Mouse (Mus musculus): Measurements from ENCODE around the gene Olfr56. TPM values are rescaled to one million over a fixed set of nuclear protein-coding genes. Genes with fewer than 3 reads are reported as not detected.

Olfr56 gene
- polyA plus RNA-seq, 1 experiment from 2014 or later, result not detected

DNA sequence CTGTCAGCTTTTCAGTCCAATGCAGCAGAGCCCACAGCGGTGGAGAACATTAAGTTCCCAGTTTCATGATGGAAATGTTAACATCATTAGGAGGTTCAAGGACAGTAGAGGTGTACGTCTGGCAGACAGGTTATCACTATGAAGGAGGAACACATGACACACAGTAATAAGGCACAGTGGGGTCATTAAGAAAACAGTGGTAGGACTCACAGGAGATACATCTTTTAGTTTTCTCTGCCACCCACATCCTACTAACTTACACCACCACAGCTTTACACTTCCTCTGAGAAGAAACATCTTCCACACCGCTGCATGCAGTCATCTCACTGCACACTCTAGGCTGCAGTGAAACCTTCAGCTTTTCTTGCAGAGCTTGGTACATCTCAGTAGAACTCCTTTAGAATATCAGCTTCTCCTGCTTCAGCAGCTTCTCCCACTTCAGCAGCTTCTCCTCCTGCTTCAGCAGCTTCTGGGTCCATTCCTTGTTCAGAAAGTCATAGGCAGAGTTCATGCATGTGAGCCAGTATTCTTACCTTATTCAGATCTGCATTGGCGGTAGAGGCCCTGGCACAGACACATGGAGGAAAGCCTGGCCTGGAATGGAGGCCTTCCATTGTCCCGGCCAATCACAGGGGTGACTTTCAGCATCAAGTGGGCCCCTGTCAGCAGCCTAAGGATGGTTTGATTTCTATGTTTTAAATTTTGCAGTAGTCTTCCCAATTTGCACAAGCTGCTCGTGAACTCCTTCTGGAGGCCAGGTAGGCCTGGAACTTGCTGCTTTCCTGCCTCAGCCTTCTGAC, 115.4 kb downstream of the Olfr56 start:
- no peaks in the 10 kb centered on the region for H3K36me3 ChIP-seq
- no peaks in the 10 kb centered on the region for H3K27me3 ChIP-seq
- H3K4me2 ChIP-seq (replicated peaks), result no peak overlapping the region
- H3K4me1 ChIP-seq, result no peaks in the 10 kb centered on the region
- H3K9me3 ChIP-seq (replicated peaks), result no peaks in the 10 kb centered on the region
- no peak overlapping the region for H3K9ac ChIP-seq
- no peak for ATAC-seq (ENCODE audit: insufficient number of reproducible peaks, low FRiP score, low TSS enrichment, low read depth)
- H3K4me3 ChIP-seq (replicated peaks), result no peak overlapping the region
- 88% methylated on average over 6 of the region's 6 CpGs for WGBS
- H3K27ac ChIP-seq (replicated peaks), result no peak overlapping the region

DNA sequence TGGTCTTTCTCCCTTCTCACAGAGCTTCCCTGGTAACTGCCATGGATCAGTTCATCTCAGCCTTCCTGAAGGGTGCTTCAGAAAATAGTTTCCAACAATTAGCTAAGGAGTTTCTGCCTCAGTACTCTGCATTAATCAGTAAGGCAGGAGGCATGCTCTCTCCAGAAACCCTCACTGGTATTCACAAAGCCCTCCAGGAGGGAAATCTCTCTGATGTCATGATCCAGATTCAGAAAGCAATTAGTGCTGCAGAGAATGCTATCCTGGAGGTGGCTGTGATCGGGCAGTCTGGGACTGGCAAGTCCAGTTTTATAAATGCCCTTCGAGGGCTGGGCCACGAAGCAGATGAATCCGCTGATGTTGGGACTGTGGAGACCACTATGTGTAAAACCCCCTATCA, 116.7 kb downstream of the Olfr56 start:
- Histone ChIP-seq H3K9ac (no peak overlapping the region), H3K4me2 (replicated peaks) (no peak overlapping the region), H3K4me1 (no peaks in the 10 kb centered on the region), H3K4me3 (replicated peaks) (no peak overlapping the region), H3K27me3 (no peaks in the 10 kb centered on the region), H3K27ac (replicated peaks) (no peak overlapping the region), H3K36me3 (no peaks in the 10 kb centered on the region), H3K9me3 (replicated peaks) (no peaks in the 10 kb centered on the region)
- WGBS, result 85% methylated on average over 4 of the region's 4 CpGs
- no peak for ATAC-seq (ENCODE audit: insufficient number of reproducible peaks, low FRiP score, low TSS enrichment, low read depth)

DNA sequence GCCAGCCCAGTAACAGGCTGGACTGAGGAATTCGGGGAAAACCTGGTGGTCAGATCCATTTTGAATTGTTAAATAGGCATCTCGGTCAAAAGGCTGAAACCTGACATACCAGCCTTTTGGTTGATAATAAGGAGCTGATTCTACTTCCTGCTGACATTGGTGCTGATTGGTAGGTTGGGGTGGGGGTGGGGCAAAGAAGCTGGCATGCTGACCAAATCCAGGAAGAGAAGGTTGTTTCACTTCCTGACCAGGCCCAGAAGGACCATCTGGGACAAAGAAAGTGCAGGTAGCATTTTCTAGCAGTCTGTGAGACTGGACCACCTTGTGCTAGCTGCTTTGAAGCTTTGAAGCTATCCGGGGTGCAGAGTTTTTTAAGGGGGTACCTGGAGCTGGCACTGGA, 121.7 kb downstream of the Olfr56 start:
- H3K4me1 ChIP-seq, result no peaks in the 10 kb centered on the region
- H3K27ac ChIP-seq (replicated peaks), result no peak overlapping the region
- no peaks in the 10 kb centered on the region for H3K36me3 ChIP-seq
- H3K9ac ChIP-seq, result no peak overlapping the region
- H3K27me3 ChIP-seq, result no peaks in the 10 kb centered on the region
- no peak overlapping the region for H3K4me3 ChIP-seq (replicated peaks)
- H3K9me3 ChIP-seq (replicated peaks), result no peaks in the 10 kb centered on the region
- 78% methylated on average over 3 of the region's 3 CpGs for WGBS
- no peak for ATAC-seq (ENCODE audit: insufficient number of reproducible peaks, low FRiP score, low TSS enrichment, low read depth)
- no peak overlapping the region for H3K4me2 ChIP-seq (replicated peaks)

DNA sequence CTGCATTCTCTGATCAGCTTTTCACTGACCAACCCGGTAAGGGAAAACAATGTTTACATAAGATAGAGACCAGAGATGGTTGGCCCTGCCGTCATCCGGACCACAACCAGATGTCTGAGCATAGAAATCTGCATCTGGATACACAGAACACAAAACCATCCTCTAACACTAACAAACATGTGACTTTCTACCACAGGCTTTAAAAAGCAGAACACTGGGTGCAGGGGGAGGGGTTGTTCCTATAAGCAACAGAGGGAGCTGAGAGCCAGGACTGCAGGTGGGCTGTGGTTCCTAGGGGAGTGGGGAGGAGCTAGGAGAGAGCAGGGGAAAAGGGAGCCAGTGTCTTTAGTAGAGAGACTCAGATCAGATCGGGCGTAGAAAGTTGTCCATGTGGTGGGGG, 122.8 kb downstream of the Olfr56 start:
- Histone ChIP-seq H3K9ac (no peak overlapping the region), H3K4me1 (no peaks in the 10 kb centered on the region), H3K36me3 (no peaks in the 10 kb centered on the region), H3K27me3 (no peaks in the 10 kb centered on the region), H3K9me3 (replicated peaks) (no peaks in the 10 kb centered on the region), H3K4me2 (replicated peaks) (no peak overlapping the region), H3K4me3 (replicated peaks) (no peak overlapping the region), H3K27ac (replicated peaks) (no peak overlapping the region)
- WGBS, result 37% methylated on average over 5 of the region's 5 CpGs
- no peak for ATAC-seq (ENCODE audit: insufficient number of reproducible peaks, low FRiP score, low TSS enrichment, low read depth)

DNA sequence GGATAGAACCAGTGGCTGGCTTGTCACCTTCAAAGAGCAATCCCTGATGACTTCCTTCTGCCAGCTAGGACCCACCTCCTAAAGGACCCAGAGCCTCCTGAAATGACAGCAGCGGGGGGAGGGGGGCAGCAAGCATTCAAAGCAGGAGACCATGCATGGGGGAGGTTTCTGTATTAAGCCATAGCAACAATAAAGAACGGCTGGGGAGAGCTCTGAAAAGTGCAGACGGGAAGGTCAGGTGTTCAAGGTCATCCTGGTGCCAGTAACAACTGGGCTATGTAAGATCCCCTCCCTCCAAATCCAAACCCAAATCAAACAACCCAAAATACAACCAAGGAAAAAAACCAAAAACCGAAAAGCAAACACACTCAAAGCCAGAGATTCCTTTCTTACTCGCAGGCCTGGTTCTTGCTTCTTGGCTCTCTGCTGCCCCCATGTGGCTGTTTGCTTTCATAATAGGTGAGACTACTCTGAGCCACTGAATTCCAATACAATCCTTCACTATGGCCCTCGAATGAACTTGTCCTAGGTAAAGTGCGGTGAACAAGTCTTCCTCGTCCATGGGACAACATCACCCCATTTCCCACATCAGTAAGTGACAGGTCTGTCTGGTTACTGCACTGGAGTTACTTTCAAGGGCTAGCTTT, 124.5 kb downstream of the Olfr56 start:
- H3K4me1 ChIP-seq, result no peaks in the 10 kb centered on the region
- WGBS, result 14% methylated on average over 8 of the region's 8 CpGs
- H3K9me3 ChIP-seq (replicated peaks), result no peaks in the 10 kb centered on the region
- H3K36me3 ChIP-seq, result no peaks in the 10 kb centered on the region
- H3K9ac ChIP-seq, result no peak overlapping the region
- no peak overlapping the region for H3K4me2 ChIP-seq (replicated peaks)
- ATAC-seq (ENCODE audit: insufficient number of reproducible peaks, low FRiP score, low TSS enrichment, low read depth), result no peak
- H3K4me3 ChIP-seq (replicated peaks), result no peak overlapping the region
- H3K27ac ChIP-seq (replicated peaks), result no peak overlapping the region
- H3K27me3 ChIP-seq, result no peaks in the 10 kb centered on the region

DNA sequence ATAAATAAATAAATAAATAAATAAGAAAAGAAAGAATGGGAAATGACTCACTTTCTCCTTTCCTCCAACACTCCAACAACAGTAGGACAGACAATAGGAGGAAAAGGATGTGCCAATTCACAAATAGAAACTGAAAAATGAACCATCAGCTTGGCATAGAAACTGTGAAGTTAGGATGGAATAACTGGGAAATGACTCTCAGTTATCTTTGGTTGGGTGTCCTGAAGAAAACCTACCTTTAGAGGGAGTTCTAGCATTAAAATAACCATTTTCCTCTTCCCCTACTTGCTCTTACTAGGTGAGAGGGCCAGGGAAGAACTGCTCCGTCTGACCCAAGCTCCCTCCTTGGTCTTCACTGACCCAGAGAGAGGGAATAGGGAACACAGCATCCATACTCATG, 127.1 kb downstream of the Olfr56 start:
- Histone ChIP-seq H3K4me1 (no peaks in the 10 kb centered on the region), H3K36me3 (no peaks in the 10 kb centered on the region), H3K4me3 (replicated peaks) (no peak overlapping the region), H3K9ac (no peak overlapping the region), H3K9me3 (replicated peaks) (no peaks in the 10 kb centered on the region), H3K4me2 (replicated peaks) (no peak overlapping the region), H3K27ac (replicated peaks) (no peak overlapping the region), H3K27me3 (no peaks in the 10 kb centered on the region)
- WGBS, result 67% methylated on average over 1 of the region's 1 CpGs
- no peak for ATAC-seq (ENCODE audit: insufficient number of reproducible peaks, low FRiP score, low TSS enrichment, low read depth)

DNA sequence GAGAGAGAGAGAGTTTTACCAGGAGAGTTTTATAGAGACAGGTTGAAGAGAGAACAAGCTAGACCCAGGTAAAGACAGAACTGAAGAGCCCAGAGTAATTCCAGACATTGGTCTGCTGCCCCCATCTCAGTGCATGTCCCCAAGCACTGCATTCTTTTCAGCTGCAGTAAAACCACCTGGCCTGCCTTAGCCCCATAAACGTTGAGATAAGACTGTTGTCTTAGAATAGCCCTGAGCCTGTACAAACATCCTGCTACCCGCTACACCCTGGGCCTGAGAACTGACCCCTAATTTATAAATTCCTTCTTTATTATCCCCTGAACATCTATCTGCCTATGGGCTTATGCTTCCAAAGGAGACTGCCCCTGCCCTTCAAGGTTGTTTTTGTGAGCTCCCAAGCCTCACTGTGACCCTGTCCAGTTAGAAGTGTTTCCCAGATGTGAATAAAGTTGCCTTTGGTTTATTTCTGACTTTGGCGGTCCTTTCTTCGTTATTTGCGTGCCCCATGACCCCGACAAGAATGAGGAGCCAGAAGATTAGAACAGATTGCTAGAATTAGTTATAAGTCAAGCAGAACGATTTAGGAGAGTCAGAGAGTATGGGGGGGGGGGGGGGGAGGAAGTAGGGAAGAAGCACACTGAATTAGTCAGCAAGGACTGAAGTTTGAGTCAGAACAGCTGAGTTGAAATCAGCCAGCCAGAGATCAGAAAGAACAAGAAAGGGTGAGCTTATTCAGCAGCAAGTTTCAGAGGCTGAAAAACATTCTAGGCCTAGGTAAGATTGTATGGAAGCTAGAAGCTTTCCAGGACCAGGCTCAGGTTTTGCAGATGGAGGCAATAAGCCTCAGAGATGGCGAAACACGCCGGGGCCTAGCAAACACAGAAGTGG, 129.2 kb downstream of the Olfr56 start:
- Histone ChIP-seq H3K27me3 (no peaks in the 10 kb centered on the region), H3K4me3 (replicated peaks) (no peak overlapping the region), H3K4me1 (no peaks in the 10 kb centered on the region), H3K9me3 (replicated peaks) (no peaks in the 10 kb centered on the region), H3K27ac (replicated peaks) (no peak overlapping the region), H3K4me2 (replicated peaks) (no peak overlapping the region), H3K9ac (no peak overlapping the region), H3K36me3 (no peaks in the 10 kb centered on the region)
- WGBS, result 55% methylated on average over 10 of the region's 10 CpGs
- no peak for ATAC-seq (ENCODE audit: insufficient number of reproducible peaks, low FRiP score, low TSS enrichment, low read depth)

DNA sequence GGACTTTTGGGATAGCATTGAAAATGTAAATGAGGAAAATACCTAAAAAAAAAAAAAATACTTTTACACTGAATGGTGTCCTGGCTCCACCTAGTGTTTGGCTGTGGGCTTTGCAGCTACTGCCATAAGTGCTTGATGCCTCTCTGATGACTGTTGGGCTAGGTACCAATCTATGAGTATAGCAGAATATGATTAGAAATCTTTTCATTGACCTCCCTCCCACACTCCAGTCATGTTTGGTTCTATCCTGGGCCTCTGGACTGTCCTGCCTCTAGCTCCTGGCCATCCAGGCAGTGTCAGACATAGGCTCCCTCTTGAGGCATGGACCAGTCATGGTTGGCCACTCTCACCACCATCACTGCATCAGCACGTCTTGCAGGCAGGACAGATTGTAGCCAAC, 130.1 kb downstream of the Olfr56 start:
- H3K4me2 ChIP-seq (replicated peaks), result no peak overlapping the region
- H3K36me3 ChIP-seq, result no peaks in the 10 kb centered on the region
- no peaks in the 10 kb centered on the region for H3K9me3 ChIP-seq (replicated peaks)
- no peak overlapping the region for H3K27ac ChIP-seq (replicated peaks)
- no peak overlapping the region for H3K4me3 ChIP-seq (replicated peaks)
- WGBS, result 34% methylated on average over 1 of the region's 1 CpGs
- no peaks in the 10 kb centered on the region for H3K4me1 ChIP-seq
- H3K9ac ChIP-seq, result no peak overlapping the region
- no peaks in the 10 kb centered on the region for H3K27me3 ChIP-seq
- ATAC-seq (ENCODE audit: insufficient number of reproducible peaks, low FRiP score, low TSS enrichment, low read depth), result no peak

DNA sequence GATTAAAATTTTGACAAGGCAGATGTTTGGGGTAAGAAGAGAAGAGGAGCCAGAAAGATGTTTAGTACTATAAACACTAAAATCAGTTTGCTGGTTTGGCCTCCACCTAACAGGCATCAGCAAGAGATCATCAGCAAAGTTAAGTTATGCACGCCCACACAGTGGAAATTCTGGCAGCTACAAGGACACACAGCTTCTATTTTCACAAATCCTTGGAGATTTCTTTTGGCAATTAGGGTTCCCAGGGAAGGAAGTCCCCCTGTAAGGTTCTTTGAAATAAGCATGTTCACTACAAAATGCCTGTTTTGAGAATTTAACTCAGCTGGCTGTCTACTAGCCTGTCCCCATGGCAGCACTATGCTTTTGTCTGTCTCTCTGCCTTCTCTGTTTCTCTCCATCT, 132.3 kb downstream of the Olfr56 start:
- no peak for ATAC-seq (ENCODE audit: insufficient number of reproducible peaks, low FRiP score, low TSS enrichment, low read depth)

DNA sequence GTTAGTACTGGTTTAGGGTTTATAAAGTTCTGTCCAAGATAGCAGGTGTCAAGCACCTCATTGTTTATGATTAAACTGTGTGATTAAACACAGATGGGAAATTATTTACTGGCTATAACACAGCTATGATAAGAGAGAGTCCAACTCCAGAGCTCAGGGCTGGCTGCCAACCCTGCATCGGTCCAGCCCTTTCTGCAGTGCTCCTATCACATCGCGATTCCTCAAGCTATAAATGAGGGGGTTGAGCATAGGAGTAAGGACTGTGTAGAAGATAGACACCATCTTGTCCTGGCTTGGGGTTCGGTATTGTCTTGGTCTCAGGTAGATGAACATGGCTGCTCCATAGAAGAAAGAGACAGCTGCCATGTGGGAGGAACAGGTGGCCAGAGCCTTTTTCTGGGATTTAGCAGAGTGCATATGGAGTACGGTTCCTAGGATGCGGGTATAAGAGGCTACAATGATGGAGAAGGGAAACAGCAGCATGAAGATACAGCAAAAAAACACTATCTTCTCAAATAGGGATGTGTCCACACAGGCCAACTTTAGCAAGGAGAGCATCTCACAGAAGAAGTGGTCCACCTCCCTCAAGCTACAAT, 134.0 kb downstream of the Olfr56 start:
- WGBS, result 91% methylated on average over 6 of the region's 6 CpGs
- Histone ChIP-seq H3K4me3 (replicated peaks) (no peak overlapping the region), H3K4me2 (replicated peaks) (no peak overlapping the region), H3K27ac (replicated peaks) (no peak overlapping the region), H3K4me1 (no peaks in the 10 kb centered on the region), H3K36me3 (no peaks in the 10 kb centered on the region), H3K9me3 (replicated peaks) (no peaks in the 10 kb centered on the region), H3K27me3 (no peaks in the 10 kb centered on the region), H3K9ac (no peak overlapping the region)
- no peak for ATAC-seq (ENCODE audit: insufficient number of reproducible peaks, low FRiP score, low TSS enrichment, low read depth)

More for the DNA sequence above, 132.3 kb downstream of the Olfr56 start:
- 44% methylated on average over 1 of the region's 1 CpGs for WGBS
- Histone ChIP-seq H3K27ac (replicated peaks) (no peak overlapping the region), H3K4me1 (no peaks in the 10 kb centered on the region), H3K4me3 (replicated peaks) (no peak overlapping the region), H3K4me2 (replicated peaks) (no peak overlapping the region), H3K36me3 (no peaks in the 10 kb centered on the region), H3K9ac (no peak overlapping the region), H3K9me3 (replicated peaks) (no peaks in the 10 kb centered on the region), H3K27me3 (no peaks in the 10 kb centered on the region)

DNA sequence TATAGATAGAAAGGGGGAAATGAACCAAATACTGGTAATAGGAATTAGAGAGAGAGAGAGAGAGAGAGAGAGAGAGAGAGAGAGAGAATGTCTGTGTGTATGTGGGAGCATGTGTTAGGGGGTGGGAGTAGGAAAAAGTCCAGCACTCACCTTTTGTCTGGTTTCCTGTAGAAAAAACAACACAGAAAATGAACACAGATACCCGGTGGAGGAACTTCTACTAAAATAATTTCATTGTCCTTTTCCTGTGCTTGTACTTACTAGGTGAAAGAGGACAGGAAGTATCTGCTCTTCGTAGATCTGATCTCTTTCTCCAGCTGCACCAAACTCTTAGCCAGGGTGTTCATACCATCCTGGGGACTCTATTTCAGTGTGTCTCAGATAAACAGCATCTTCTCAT, 135.5 kb downstream of the Olfr56 start:
- ATAC-seq (ENCODE audit: insufficient number of reproducible peaks, low FRiP score, low TSS enrichment, low read depth), result no peak
- Histone ChIP-seq H3K4me2 (replicated peaks) (no peak overlapping the region), H3K4me3 (replicated peaks) (no peak overlapping the region), H3K9ac (no peak overlapping the region), H3K4me1 (no peaks in the 10 kb centered on the region), H3K9me3 (replicated peaks) (no peaks in the 10 kb centered on the region), H3K27ac (replicated peaks) (no peak overlapping the region), H3K27me3 (no peaks in the 10 kb centered on the region), H3K36me3 (no peaks in the 10 kb centered on the region)
- WGBS, result 63% methylated on average over 2 of the region's 2 CpGs
